Mouse (Mus musculus): ENCODE measurements around the gene Dtx3.
"Not testable (repeated sequence)": the region's sequence is repeated elsewhere in the genome, so short reads cannot be mapped to it uniquely, and the experiment has no call there.

Gene Dtx3

GRCm38 (mm10) chr10:127204589-127204988, 9.1 kb upstream of the Dtx3 start:
- no peak for DNase-seq (ENCODE audit: low spot score)

- DNase-seq (ENCODE audit: low spot score) = no peak
These were observed 7.6 kb upstream of the Dtx3 start for GRCm38 (mm10) chr10:127203106-127203505.

- DNase-seq (ENCODE audit: low spot score) = no peak
These were observed 4.8 kb upstream of the Dtx3 start for GRCm38 (mm10) chr10:127200279-127200678.

DNA sequence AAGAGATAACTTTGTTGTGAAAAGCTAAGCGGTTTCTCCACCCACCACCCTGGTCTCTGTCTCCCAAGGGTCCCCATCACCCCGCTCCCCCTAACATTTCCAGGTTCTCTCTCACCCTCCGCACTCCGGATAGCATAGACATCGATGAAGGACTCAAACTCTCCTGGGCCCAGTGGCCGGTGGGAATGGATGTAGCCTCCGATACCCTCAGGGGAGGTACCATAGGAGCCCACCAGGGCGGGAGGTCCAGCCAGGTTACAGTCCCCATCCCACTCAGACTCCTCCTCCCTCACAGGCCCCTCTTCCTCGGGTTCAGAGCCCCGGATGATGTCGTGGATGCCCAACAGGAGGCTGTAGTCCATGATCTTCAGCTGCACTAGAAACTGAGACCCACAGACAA, 3.9 kb upstream of the Dtx3 start:
- DNase-seq (ENCODE audit: low spot score) = no peak

- DNase-seq (ENCODE audit: low spot score) = no peak
These were observed 3.5 kb upstream of the Dtx3 start for GRCm38 (mm10) chr10:127199068-127199467.

- DNase-seq (ENCODE audit: low spot score) = no peak
These were observed 3.0 kb upstream of the Dtx3 start for GRCm38 (mm10) chr10:127198492-127198891.

DNA sequence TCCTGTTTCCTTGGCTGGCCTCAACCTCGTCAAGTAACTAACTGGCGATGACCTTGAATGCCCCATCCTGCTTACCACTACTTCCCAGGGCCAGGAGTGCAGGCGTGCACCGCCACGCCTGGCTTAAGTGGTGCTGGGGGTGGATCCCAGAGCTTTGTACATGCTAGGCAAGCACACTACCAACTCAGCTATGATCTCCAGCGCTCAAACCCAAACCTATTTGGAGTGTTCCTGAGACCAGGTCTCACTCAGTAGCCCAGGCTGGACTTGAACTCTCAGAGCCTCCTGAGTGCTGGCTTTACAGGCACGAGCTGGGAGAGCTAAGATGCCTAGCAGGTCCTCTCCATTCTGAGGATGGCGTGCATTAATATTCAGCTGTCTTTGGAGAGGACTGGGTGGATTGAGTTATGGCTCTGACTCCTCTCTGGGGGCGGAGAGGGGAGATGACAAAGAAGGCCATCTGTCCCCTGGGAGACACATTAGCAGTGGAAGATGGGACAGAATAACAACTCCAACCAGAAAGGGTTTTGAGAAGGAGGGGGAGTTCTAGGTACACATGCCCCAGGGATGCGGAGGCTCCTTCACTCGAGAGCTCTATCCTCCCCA, 2.1 kb upstream of the Dtx3 start:
- no peak for DNase-seq (ENCODE audit: low spot score)

GRCm38 (mm10) chr10:127197104-127197503, 1.6 kb upstream of the Dtx3 start:
- no peak for DNase-seq (ENCODE audit: low spot score)

GRCm38 (mm10) chr10:127196392-127196791, 864 bp upstream of the Dtx3 start:
- DNase-seq (ENCODE audit: low spot score) = no peak

DNA sequence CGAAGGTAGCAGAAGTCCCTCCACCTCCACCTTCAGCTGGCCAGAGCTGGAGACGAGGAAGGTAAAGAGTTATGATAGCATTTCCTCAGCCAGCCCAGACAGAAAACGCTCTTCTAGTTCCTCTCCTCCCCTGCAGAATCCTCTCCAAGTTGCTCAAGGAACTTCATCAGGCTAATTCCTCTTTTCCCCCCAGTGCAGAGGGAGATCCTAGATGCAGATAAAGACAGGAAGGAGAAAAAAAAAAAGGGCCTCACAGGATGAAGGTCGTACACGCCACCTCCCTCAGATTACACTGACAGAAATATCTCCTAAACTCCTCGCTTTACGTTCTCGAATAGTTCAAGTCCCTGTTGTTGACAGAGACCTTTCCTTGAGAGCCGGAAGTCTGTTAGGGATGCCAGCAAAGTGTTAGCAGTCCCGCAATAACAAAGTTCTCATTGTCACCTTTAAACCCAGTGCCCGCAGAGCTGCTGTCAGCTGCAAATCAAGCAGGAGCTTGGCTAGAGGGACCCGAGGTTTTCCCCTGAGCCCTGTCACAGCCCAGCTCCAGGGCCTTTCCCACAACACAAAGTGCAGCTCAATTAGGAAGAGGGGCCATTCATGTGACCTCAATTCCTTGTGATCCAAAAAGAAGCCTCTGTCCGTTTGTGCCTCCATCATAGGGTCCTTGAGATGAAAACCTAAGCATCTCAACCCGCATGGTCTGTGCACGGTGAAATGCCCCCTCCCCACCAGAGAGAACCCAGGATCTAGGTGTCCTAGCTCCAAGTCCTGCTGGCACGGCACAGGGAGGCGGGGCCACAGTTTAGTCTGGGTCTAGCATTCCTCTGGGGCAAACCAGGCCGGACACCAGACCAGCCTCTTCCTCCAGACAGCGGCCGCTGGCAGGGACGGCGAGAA, 850 bp downstream of the Dtx3 start:
- DNase-seq (ENCODE audit: low spot score) = peak; percentile 66

DNA sequence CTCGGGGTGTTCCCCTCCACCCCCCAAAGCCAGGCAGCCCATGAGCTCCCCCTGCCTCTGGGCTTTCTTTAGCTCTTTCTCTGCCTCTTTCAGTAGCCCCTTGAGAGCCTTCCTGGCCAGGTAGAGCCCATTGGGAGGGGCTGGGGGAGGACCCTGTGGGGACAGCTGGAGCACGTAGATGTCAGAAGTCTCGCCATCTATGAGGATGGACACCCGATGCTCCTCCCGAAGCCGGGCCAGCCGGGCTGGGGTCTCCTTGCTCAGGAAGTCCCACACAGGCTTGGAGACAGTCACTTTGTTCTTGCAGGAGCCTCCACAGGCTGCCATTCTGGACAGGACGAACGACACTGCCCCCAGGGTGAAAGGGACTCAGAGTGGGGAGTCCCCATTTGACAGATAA, 2.5 kb downstream of the Dtx3 start:
- no peak for DNase-seq (ENCODE audit: low spot score)

GRCm38 (mm10) chr10:127192057-127192328, 3.5 kb downstream of the Dtx3 start:
- not testable (repeated sequence) for DNase-seq (ENCODE audit: low spot score)

GRCm38 (mm10) chr10:127191191-127192056, 4.1 kb downstream of the Dtx3 start:
- no peak for DNase-seq (ENCODE audit: low spot score)

GRCm38 (mm10) chr10:127190398-127191190, 4.9 kb downstream of the Dtx3 start:
- no peak for DNase-seq (ENCODE audit: low spot score)

GRCm38 (mm10) chr10:127189651-127190381, 5.7 kb downstream of the Dtx3 start, which contains the start of gene Arhgef25:
Gene Arhgef25 (minus strand): TSS chr10:127190083.
- peak; percentile 57 for DNase-seq (ENCODE audit: low spot score)

DNA sequence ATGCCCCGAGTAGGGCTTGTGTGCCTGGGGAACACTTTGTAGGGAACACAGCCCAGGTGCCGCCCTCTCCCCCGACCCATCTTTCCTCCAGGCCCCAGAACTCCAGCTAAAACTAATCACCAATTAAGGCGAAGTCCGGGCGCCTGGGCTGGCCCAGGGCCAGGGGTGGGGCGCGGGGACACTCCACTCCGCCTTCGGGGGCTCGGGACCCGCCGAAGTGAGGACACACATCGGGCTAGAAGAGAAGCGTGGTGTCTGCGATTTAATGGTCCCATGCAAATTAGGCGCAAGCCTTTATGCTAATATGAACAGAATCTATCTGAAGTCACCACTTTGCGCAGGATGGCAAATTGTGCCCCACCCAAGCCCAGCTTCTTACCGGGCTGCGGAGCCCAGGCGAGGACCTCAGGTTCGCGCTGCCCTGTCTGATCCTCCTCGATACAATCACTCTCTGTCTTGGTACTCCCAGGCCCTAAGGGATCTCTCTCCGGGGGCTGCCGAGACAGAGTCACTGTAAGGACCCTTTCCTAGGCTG, 6.3 kb downstream of the Dtx3 start:
- DNase-seq (ENCODE audit: low spot score) = peak; percentile 47

- DNase-seq (ENCODE audit: low spot score) = peak; percentile 63
These were observed 6.9 kb downstream of the Dtx3 start for GRCm38 (mm10) chr10:127188465-127189115.

- DNase-seq (ENCODE audit: low spot score) = no peak
These were observed 7.5 kb downstream of the Dtx3 start for GRCm38 (mm10) chr10:127188079-127188453.

GRCm38 (mm10) chr10:127187371-127188078, 8.0 kb downstream of the Dtx3 start:
- DNase-seq (ENCODE audit: low spot score) = no peak

- no peak for DNase-seq (ENCODE audit: low spot score)
These were observed 9.1 kb downstream of the Dtx3 start for GRCm38 (mm10) chr10:127186451-127186850.

Data from ovary, postnatal 36 days (tissue).